Mouse (Mus musculus) ES-E14 (cell line): ENCODE results near the gene Wdfy4.

Experiments
- HCFC1 ChIP-seq: IDR thresholded peaks from 2 replicates; pipeline ENCODE4 v1.6.1; 2012; ENCODE audit warnings: low read length, inconsistent platforms, borderline replicate concordance; ENCODE audit not compliant: insufficient read depth
- MAFK ChIP-seq: IDR thresholded peaks from 2 replicates; pipeline ENCODE4 v1.6.1; 2014; ENCODE audit warnings: mild to moderate bottlenecking, low read depth, low read length, inconsistent platforms; ENCODE audit not compliant: insufficient read depth

DNA sequence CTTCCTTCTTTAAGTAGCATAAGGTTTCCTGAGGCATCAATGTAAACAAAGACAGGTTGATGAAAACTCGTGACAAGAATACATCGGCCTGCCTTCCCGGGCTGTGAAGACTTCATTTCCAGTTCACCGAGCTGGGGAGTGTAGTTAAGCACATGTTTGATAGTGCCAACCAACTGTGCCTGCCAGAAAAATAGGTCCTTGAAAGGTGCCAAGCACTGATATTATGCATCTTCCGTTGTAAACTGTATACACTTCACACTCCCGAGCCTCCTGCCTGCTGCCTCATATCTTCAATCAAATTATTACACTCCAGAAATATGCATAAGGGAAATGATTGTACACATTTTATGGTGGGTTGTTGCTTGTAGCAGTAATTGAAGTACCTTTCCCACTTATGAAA, 251.2 kb downstream of the Wdfy4 start:
- TF ChIP-seq MAFK (no peak), HCFC1 (no peak)
